Mouse (Mus musculus): ENCODE measurements around the gene Zpr1. TPM values are rescaled to one million over a fixed set of nuclear protein-coding genes. Genes with fewer than 3 reads are reported as not detected.

Zpr1 gene
- polyA plus RNA-seq (2015; fragmentation: Nextera tagmentation; extraction: Ambion mirVana) = 43.3 and 46.4 TPM in 2 replicates

DNA sequence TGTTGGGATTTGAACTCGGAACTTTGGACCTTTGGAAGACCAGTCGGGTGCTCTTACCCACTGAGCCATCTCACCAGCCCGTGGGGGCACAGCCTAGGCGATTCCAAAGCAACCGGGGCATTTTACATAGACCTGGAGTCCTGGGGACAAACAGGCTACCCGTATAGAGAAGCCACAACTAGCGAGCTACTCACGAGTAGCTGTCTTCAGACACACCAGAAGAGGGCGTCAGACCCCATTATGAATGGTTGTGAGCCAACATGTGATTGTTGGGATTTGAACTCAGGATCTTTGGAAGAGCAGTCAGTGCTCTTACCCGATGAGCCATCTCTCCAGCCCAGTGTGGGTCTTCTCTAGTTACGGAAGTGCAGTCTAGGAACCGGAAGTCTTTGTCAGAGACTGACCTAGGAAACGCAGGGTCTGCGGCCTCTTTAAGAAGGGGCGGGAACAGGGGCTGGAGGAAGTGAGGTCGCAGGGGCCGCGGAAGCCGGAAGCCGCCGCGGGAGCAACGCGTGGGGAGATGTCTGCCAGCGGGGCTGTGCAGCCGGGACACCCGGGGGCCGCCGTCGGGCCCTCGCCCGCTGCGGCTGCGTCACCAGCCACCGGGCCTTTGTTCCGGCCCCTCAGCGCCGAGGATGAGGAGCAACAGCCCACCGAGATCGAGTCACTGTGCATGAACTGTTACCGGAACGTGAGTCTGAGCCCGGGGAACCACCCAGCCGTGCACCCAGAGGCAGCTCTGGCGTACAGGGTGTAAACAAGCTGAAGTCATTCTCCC lies at the start of gene Zpr1:
Gene Zpr1 (plus strand): TSS at position 388 of the 778 bp plus-strand sequence.
- Histone ChIP-seq H3K9ac (ENCODE audit: low read depth, low read length) (peak within 1 kb of the TSS; percentile 79), H3K4me3 (replicated peaks; ENCODE audit: low read depth, low read length) (peak within 1 kb of the TSS; percentile 81), H3K4me2 (ENCODE audit: low read length) (peak within 1 kb of the TSS; percentile 78), H3K36me3 (ENCODE audit: insufficient read depth, low read length) (peaks cover 27% of the 10 kb centered on the region), H3K4me1 (replicated peaks; ENCODE audit: insufficient read depth, low read length) (peaks cover 2% of the 10 kb centered on the region; the same call in 1 of the 2 replicates), H3K27me3 (ENCODE audit: insufficient read depth, low read length) (no peaks in the 10 kb centered on the region), H3K27ac (peak within 1 kb of the TSS; percentile 68), H3K9me3 (replicated peaks; ENCODE audit: low read length) (no peaks in the 10 kb centered on the region)
- WGBS = 5% methylated on average over 45 of the region's 45 CpGs
- ATAC-seq (replicated peaks; ENCODE audit: low FRiP score, low read depth) (peak; percentile 92), DNase-seq (ENCODE audit: low spot score) (peak; percentile 98)
- peak; percentile 59 for TF ChIP-seq CTCF (IDR thresholded peaks at IDR 0.05; ENCODE audit: low read depth)

DNA sequence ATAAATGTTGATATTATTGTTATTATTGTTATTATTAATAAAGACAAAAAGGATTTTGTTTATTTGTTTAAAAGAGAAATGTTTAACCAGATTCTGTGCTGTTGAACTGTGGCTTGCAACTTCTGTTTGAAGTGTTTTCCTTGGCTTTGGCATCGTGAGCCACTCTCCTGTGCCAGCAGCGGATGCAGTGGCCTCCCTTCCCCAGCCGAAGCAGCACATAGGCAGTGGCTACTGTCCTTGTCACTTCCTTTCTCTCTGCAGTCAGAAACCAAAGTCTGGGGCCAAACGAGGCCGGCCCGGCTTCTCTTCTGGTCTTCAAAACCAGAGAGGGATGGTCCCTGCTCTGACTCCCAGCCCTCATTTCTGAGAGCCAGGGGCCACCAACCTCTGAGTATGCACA lies 49.8 kb upstream of the Zpr1 start:
- whole genome bisulfite sequencing = 82% methylated on average over 6 of the region's 6 CpGs
- H3K4me3 ChIP-seq (replicated peaks; ENCODE audit: low read depth, low read length) = no peak overlapping the region
- no peak for ATAC-seq (replicated peaks; ENCODE audit: low FRiP score, low read depth)
- H3K4me1 ChIP-seq (replicated peaks; ENCODE audit: insufficient read depth, low read length) = no peaks in the 10 kb centered on the region
- H3K36me3 ChIP-seq (ENCODE audit: insufficient read depth, low read length) = peaks cover 25% of the 10 kb centered on the region
- H3K27me3 ChIP-seq (ENCODE audit: insufficient read depth, low read length) = no peaks in the 10 kb centered on the region
- TF ChIP-seq CTCF (IDR thresholded peaks at IDR 0.05; ENCODE audit: low read depth) = no peak
- no peak overlapping the region for H3K27ac ChIP-seq
- H3K9ac ChIP-seq (ENCODE audit: low read depth, low read length) = no peak overlapping the region
- no peaks in the 10 kb centered on the region for H3K9me3 ChIP-seq (replicated peaks; ENCODE audit: low read length)
- no peak for DNase-seq (ENCODE audit: low spot score)
- no peak overlapping the region for H3K4me2 ChIP-seq (ENCODE audit: low read length)

DNA sequence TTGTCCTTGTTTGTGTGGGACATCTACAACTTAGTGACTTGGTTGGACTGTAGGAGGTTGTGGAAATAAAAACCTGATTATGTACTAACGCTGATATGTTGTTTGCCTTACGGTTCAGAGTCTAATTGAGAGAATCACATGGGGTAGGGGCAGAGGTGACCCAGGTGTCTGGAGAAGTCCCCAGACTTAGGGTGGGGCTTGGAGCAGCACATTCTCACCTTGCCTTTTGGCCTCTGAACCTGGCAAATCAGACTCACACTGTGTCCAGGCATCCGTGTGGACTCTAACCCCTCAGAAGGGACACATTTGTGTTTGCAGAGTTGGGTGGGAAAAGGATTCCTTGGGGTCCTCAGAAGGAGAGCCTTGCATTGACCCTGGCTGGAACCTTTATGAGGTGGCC lies 48.8 kb upstream of the Zpr1 start:
- Histone ChIP-seq H3K9ac (ENCODE audit: low read depth, low read length) (no peak overlapping the region), H3K27me3 (ENCODE audit: insufficient read depth, low read length) (no peaks in the 10 kb centered on the region), H3K9me3 (replicated peaks; ENCODE audit: low read length) (no peaks in the 10 kb centered on the region), H3K4me1 (replicated peaks; ENCODE audit: insufficient read depth, low read length) (no peaks in the 10 kb centered on the region), H3K27ac (no peak overlapping the region), H3K36me3 (ENCODE audit: insufficient read depth, low read length) (peaks cover 25% of the 10 kb centered on the region), H3K4me2 (ENCODE audit: low read length) (no peak overlapping the region), H3K4me3 (replicated peaks; ENCODE audit: low read depth, low read length) (no peak overlapping the region)
- no peak for DNase-seq (ENCODE audit: low spot score)
- no peak for ATAC-seq (replicated peaks; ENCODE audit: low FRiP score, low read depth)
- WGBS = 56% methylated on average over 3 of the region's 3 CpGs
- no peak for TF ChIP-seq CTCF (IDR thresholded peaks at IDR 0.05; ENCODE audit: low read depth)

DNA sequence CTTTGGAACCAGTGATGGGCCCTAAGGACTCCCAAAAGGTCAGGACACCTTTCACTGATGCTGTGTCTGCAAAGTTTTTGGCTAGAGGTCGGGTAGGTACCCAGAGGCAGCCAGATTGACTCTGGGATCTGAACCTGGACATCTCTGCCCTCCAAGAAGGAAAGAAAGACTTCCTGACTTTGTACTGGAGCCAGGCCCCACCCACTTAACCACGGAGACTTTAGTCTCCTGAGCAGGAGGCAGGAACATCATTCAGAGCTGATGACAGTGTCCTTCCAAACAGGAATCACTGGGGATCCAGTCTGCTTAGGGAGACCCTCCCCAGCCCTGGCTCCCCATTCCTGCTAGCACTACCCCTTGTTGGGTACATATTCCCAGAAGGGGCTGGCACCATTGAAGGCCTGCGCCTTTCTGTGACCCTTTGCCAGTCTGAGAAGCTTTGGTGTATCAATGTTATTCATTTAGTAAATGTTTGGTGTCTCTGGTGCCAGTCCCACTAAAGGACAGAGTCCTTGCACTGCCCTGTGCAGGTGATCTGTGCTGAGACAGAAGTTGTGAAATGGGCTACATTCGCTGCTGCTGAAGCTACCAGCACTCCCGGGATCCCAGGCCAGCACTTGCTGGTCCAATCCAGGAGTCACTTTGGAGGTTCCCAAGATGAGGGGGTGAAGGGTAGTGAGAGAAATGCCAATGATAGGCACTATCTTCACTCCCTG lies 47.8 kb upstream of the Zpr1 start:
- TF ChIP-seq CTCF (IDR thresholded peaks at IDR 0.05; ENCODE audit: low read depth) = no peak
- no peaks in the 10 kb centered on the region for H3K9me3 ChIP-seq (replicated peaks; ENCODE audit: low read length)
- ATAC-seq (replicated peaks; ENCODE audit: low FRiP score, low read depth) = no peak

DNA sequence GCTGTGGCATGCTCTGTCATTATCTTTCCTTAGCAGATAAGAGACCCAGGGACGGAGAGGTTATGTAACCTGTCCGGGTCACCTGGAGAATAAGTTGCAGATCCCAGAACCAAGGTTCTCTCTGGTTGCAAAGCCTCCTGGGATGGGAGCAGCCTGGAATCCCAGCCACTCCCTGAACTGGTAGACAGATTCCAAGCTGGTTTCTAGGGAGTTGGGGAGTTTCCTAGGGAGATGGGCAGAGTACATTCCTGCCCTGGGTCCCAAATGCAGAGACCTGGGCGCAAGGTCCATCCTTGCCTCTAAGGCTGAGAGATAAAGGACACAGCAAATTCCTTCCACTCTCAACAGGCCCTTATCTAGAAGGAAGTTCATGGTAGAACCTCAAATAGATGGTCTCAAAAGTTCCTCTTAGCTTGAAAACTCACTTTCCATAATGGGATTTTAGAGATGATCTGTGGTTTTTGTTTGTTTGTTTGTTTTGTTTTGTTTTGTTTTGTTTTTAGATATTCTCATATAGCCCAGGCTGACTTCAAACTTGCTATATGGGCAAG lies 45.7 kb upstream of the Zpr1 start:
- Histone ChIP-seq H3K27me3 (ENCODE audit: insufficient read depth, low read length) (no peaks in the 10 kb centered on the region), H3K4me1 (replicated peaks; ENCODE audit: insufficient read depth, low read length) (peaks cover 6% of the 10 kb centered on the region; the same call in 1 of the 2 replicates), H3K36me3 (ENCODE audit: insufficient read depth, low read length) (peaks cover under 1% of the 10 kb centered on the region; the same call in 1 of the 2 replicates), H3K4me2 (ENCODE audit: low read length) (no peak overlapping the region), H3K27ac (no peak overlapping the region), H3K4me3 (replicated peaks; ENCODE audit: low read depth, low read length) (no peak overlapping the region), H3K9me3 (replicated peaks; ENCODE audit: low read length) (no peaks in the 10 kb centered on the region), H3K9ac (ENCODE audit: low read depth, low read length) (no peak overlapping the region)
- no peak for ATAC-seq (replicated peaks; ENCODE audit: low FRiP score, low read depth)
- TF ChIP-seq CTCF (IDR thresholded peaks at IDR 0.05; ENCODE audit: low read depth) = no peak
- no peak for DNase-seq (ENCODE audit: low spot score)
- WGBS = 89% methylated on average over 3 of the region's 3 CpGs

More for the DNA sequence above, 47.8 kb upstream of the Zpr1 start:
- H3K27me3 ChIP-seq (ENCODE audit: insufficient read depth, low read length) = no peaks in the 10 kb centered on the region
- DNase-seq (ENCODE audit: low spot score) = no peak
- 55% methylated on average over 5 of the region's 5 CpGs for WGBS
- H3K27ac ChIP-seq = no peak overlapping the region
- H3K36me3 ChIP-seq (ENCODE audit: insufficient read depth, low read length) = peaks cover 18% of the 10 kb centered on the region
- no peaks in the 10 kb centered on the region for H3K4me1 ChIP-seq (replicated peaks; ENCODE audit: insufficient read depth, low read length)
- H3K4me2 ChIP-seq (ENCODE audit: low read length) = no peak overlapping the region
- no peak overlapping the region for H3K4me3 ChIP-seq (replicated peaks; ENCODE audit: low read depth, low read length)
- no peak overlapping the region for H3K9ac ChIP-seq (ENCODE audit: low read depth, low read length)

DNA sequence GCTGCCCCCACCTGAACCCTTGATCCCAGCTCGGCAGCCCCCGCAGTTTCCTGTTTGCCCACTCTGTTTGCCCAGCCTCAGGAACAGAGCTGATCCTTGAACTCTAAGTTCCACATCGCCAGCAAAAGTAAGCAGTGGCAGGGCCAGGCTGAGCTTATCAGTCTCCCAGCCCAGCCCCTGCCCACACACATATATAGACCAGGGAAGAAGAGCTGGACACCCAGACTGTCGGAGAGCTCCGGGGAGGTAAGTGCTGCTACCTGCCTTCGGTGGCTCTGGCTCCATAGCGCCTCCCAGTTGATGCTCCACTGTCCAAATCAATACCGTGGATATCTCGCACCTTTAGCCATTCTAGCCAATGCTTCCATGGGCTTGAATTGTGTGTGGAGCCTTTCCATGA lies 44.4 kb upstream of the Zpr1 start, which contains the start of gene Apoa1:
Gene Apoa1 (plus strand): TSS at position 90 of the 400 bp plus-strand sequence.
- H3K27me3 ChIP-seq (ENCODE audit: insufficient read depth, low read length) = no peaks in the 10 kb centered on the region
- 60% methylated on average over 9 of the region's 9 CpGs for WGBS
- no peak within 1 kb of the TSS for H3K9ac ChIP-seq (ENCODE audit: low read depth, low read length)
- no peak for TF ChIP-seq CTCF (IDR thresholded peaks at IDR 0.05; ENCODE audit: low read depth)
- ATAC-seq (replicated peaks; ENCODE audit: low FRiP score, low read depth) = no peak
- no peak within 1 kb of the TSS for H3K4me3 ChIP-seq (replicated peaks; ENCODE audit: low read depth, low read length)
- H3K27ac ChIP-seq = no peak within 1 kb of the TSS
- H3K4me2 ChIP-seq (ENCODE audit: low read length) = no peak within 1 kb of the TSS
- DNase-seq (ENCODE audit: low spot score) = no peak
- H3K36me3 ChIP-seq (ENCODE audit: insufficient read depth, low read length) = no peaks in the 10 kb centered on the region
- no peaks in the 10 kb centered on the region for H3K9me3 ChIP-seq (replicated peaks; ENCODE audit: low read length)
- peaks cover 6% of the 10 kb centered on the region; the same call in 1 of the 2 replicates for H3K4me1 ChIP-seq (replicated peaks; ENCODE audit: insufficient read depth, low read length)

Data from kidney, postnatal 0 days (tissue).